Mouse (Mus musculus): Measurements from ENCODE around the gene Cyp3a11.
"Not testable (repeated sequence)": the region's sequence is repeated elsewhere in the genome, so short reads cannot be mapped to it uniquely, and the experiment has no call there.

Gene Cyp3a11

GRCm38 (mm10) chr5:145879688-145880087 lies at the start of gene Cyp3a11:
Gene Cyp3a11, minus strand, starts transcription at chr5:145879964.
- DNase-seq (ENCODE audit: low spot score): no peak

- no peak for DNase-seq (ENCODE audit: low spot score)
Measured at GRCm38 (mm10) chr5:145912912-145913311, 33.1 kb upstream of the Cyp3a11 start.

- no peak for DNase-seq (ENCODE audit: low spot score)
Measured at GRCm38 (mm10) chr5:145911781-145912180, 32.0 kb upstream of the Cyp3a11 start.

- not testable (repeated sequence) for DNase-seq (ENCODE audit: low spot score)
Measured at GRCm38 (mm10) chr5:145906937-145907336, 27.2 kb upstream of the Cyp3a11 start.

GRCm38 (mm10) chr5:145904535-145904934 lies 24.8 kb upstream of the Cyp3a11 start:
- no peak for DNase-seq (ENCODE audit: low spot score)

- no peak for DNase-seq (ENCODE audit: low spot score)
Measured at GRCm38 (mm10) chr5:145903349-145903748, 23.6 kb upstream of the Cyp3a11 start.

- DNase-seq (ENCODE audit: low spot score): no peak
Measured at GRCm38 (mm10) chr5:145900436-145900990, 20.7 kb upstream of the Cyp3a11 start.

- no peak for DNase-seq (ENCODE audit: low spot score)
Measured at GRCm38 (mm10) chr5:145897271-145897670, 17.5 kb upstream of the Cyp3a11 start.

GRCm38 (mm10) chr5:145881207-145881606 lies 1.4 kb upstream of the Cyp3a11 start:
- no peak for DNase-seq (ENCODE audit: low spot score)

- not testable (repeated sequence) for DNase-seq (ENCODE audit: low spot score)
Measured at GRCm38 (mm10) chr5:145867433-145867832, 12.3 kb downstream of the Cyp3a11 start.

- DNase-seq (ENCODE audit: low spot score): not testable (repeated sequence)
Measured at GRCm38 (mm10) chr5:145805796-145806195, 74.0 kb downstream of the Cyp3a11 start, which contains the start of gene Cyp3a44. Gene Cyp3a44, minus strand, starts transcription at chr5:145805874.
